Mouse (Mus musculus): ENCODE data around the gene Rab3ip.

Rab3ip gene

GRCm38 (mm10) chr10:116870819-116871218 is 79.8 kb downstream of the Rab3ip start:
- no peak for DNase-seq (ENCODE audit: low spot score)
